Mouse (Mus musculus): ENCODE measurements around the gene Adrb1. TPM values are rescaled to one million over a fixed set of nuclear protein-coding genes. Genes with fewer than 3 reads are reported as not detected.

The Adrb1 gene
- polyA plus RNA-seq (2016; fragmentation: Nextera tagmentation; extraction: Ambion mirVana), result 0.20 and 0.24 TPM in 2 replicates

- no peak for ATAC-seq
- Histone ChIP-seq H3K27me3 (replicated peaks) (peaks cover 94% of the 10 kb centered on the region), H3K36me3 (no peaks in the 10 kb centered on the region), H3K27ac (no peak within 1 kb of the TSS), H3K9ac (no peak within 1 kb of the TSS), H3K4me2 (peak within 1 kb of the TSS; percentile 65), H3K9me3 (replicated peaks) (no peaks in the 10 kb centered on the region), H3K4me3 (peak within 1 kb of the TSS; percentile 47), H3K4me1 (peaks cover 27% of the 10 kb centered on the region)
- WGBS (ENCODE audit: insufficient replicate concordance), result 1% methylated on average over 44 of the region's 63 CpGs
Measured at GRCm38 (mm10) chr19:56721387-56722211, at the start of gene Adrb1. TSS of gene Adrb1 (plus strand) at chr19:56722199.

DNA sequence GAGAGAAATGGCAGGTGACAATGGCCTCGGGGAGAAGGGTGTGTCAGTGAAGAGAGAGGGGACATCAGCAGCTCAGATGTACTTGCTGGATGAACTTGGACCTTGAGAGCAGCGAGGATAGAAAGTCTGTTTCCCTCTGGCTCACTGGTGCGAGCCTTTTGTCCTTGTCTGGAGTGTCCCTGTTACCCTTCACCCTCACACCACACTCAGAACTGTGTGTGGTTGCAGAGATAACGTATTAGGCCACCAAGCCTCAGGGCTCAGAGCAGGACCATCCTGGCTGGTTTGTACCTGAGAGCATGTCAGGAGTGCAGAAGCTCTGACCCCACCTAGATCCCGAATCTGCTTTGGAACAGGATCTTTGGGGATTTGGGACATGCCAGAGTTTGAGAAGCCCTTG is 46.3 kb upstream of the Adrb1 start:
- no peak overlapping the region for H3K4me3 ChIP-seq
- no peak for ATAC-seq
- H3K4me2 ChIP-seq, result no peak overlapping the region
- H3K36me3 ChIP-seq, result no peaks in the 10 kb centered on the region
- no peaks in the 10 kb centered on the region for H3K9me3 ChIP-seq (replicated peaks)
- H3K4me1 ChIP-seq, result peaks cover 12% of the 10 kb centered on the region
- peaks cover 3% of the 10 kb centered on the region; the same call in 1 of the 2 replicates for H3K27me3 ChIP-seq (replicated peaks)
- H3K27ac ChIP-seq, result no peak overlapping the region
- H3K9ac ChIP-seq, result no peak overlapping the region
- 46% methylated on average over 5 of the region's 5 CpGs for WGBS (ENCODE audit: insufficient replicate concordance)

GRCm38 (mm10) chr19:56676506-56676905 is 45.5 kb upstream of the Adrb1 start:
- ATAC-seq, result no peak
- Histone ChIP-seq H3K9me3 (replicated peaks) (no peaks in the 10 kb centered on the region), H3K4me3 (no peak overlapping the region), H3K9ac (no peak overlapping the region), H3K36me3 (no peaks in the 10 kb centered on the region), H3K27ac (no peak overlapping the region), H3K27me3 (replicated peaks) (no peaks in the 10 kb centered on the region; the same call in 1 of the 2 replicates), H3K4me1 (peaks cover 16% of the 10 kb centered on the region), H3K4me2 (no peak overlapping the region)
- WGBS (ENCODE audit: insufficient replicate concordance), result 74% methylated on average over 4 of the region's 4 CpGs

- 46% methylated on average over 8 of the region's 8 CpGs for WGBS (ENCODE audit: insufficient replicate concordance)
Measured at GRCm38 (mm10) chr19:56677611-56678010, 44.4 kb upstream of the Adrb1 start.

GRCm38 (mm10) chr19:56678516-56678915 is 43.5 kb upstream of the Adrb1 start:
- peaks cover 16% of the 10 kb centered on the region for H3K4me1 ChIP-seq
- H3K4me3 ChIP-seq, result no peak overlapping the region
- H3K27ac ChIP-seq, result no peak overlapping the region
- WGBS (ENCODE audit: insufficient replicate concordance), result 60% methylated on average over 9 of the region's 9 CpGs
- no peaks in the 10 kb centered on the region for H3K9me3 ChIP-seq (replicated peaks)
- H3K4me2 ChIP-seq, result no peak overlapping the region
- no peaks in the 10 kb centered on the region for H3K36me3 ChIP-seq
- ATAC-seq, result no peak
- no peak overlapping the region for H3K9ac ChIP-seq
- H3K27me3 ChIP-seq (replicated peaks), result no peaks in the 10 kb centered on the region

More at GRCm38 (mm10) chr19:56677611-56678010, 44.4 kb upstream of the Adrb1 start:
- peaks cover 16% of the 10 kb centered on the region for H3K4me1 ChIP-seq
- H3K4me2 ChIP-seq, result no peak overlapping the region
- H3K27me3 ChIP-seq (replicated peaks), result no peaks in the 10 kb centered on the region; the same call in 1 of the 2 replicates
- H3K27ac ChIP-seq, result no peak overlapping the region
- no peak for ATAC-seq
- no peak overlapping the region for H3K4me3 ChIP-seq
- no peaks in the 10 kb centered on the region for H3K36me3 ChIP-seq
- H3K9me3 ChIP-seq (replicated peaks), result no peaks in the 10 kb centered on the region
- H3K9ac ChIP-seq, result no peak overlapping the region

DNA sequence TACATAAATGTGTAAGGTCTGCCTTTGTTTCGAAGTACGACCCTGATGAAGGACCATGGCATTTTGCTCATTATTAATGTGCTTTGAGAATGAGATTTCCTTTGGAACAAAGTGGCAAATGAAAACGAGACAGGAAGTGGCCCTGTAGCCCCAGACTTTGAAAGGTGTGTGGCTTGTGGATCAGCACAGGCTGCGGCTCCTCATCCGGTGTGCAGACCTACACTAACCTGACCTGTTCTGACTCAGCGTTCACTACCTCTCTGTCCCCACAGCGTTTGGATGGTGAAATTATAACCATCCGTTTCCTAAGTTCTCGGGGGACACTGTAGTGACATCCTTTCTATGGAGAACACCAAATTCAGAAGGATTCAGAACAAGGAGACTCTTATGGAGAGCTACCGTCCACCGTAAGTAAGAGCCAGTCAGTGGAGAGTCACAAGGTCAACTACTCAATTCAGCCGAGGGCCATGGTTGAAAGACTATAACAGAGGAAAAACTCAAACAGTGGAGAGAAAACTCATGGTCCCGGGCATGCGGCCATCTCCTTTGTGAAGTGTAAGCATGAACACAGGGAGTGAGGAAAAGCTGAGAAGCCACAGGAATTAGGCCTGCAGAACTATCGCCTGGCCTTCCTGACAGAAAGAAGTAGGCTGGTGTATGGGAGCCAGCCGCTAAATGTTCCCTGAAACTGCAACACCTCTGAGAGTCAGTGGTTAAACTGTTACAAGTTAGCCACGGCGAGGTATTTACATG is 42.6 kb upstream of the Adrb1 start:
- H3K36me3 ChIP-seq, result no peaks in the 10 kb centered on the region

DNA sequence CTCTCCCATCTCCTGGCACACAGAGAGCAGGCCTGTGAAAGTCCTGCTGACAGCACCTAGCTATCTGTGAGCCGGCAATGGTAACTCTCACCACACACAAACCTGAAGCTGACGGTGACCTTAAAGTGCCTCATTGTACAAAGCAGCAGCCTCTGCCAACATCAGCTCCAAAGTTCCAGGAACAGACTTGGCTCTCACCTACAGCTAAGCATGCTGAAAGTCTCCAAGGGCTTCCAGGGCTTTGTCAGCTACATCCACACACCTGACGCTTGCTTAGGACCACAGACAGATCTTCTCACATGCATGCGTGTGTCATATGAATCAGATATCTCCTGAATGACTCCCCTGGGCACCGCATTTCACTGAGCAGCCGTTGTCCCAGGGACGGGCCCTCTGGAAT is 42.0 kb upstream of the Adrb1 start:
- WGBS (ENCODE audit: insufficient replicate concordance), result 62% methylated on average over 7 of the region's 7 CpGs
- Histone ChIP-seq H3K9ac (no peak overlapping the region), H3K9me3 (replicated peaks) (no peaks in the 10 kb centered on the region), H3K4me2 (no peak overlapping the region), H3K36me3 (no peaks in the 10 kb centered on the region), H3K27ac (no peak overlapping the region), H3K4me3 (no peak overlapping the region), H3K27me3 (replicated peaks) (no peaks in the 10 kb centered on the region), H3K4me1 (peaks cover 16% of the 10 kb centered on the region)
- no peak for ATAC-seq

More for the DNA sequence above, 42.6 kb upstream of the Adrb1 start:
- WGBS (ENCODE audit: insufficient replicate concordance), result 70% methylated on average over 18 of the region's 18 CpGs
- Histone ChIP-seq H3K9ac (no peak overlapping the region), H3K4me2 (no peak overlapping the region), H3K27me3 (replicated peaks) (no peaks in the 10 kb centered on the region), H3K9me3 (replicated peaks) (no peaks in the 10 kb centered on the region), H3K27ac (no peak overlapping the region), H3K4me3 (no peak overlapping the region), H3K4me1 (peaks cover 16% of the 10 kb centered on the region)
- ATAC-seq, result no peak

GRCm38 (mm10) chr19:56682297-56682696 is 39.7 kb upstream of the Adrb1 start:
- no peaks in the 10 kb centered on the region for H3K36me3 ChIP-seq
- 68% methylated on average over 7 of the region's 7 CpGs for WGBS (ENCODE audit: insufficient replicate concordance)
- H3K4me1 ChIP-seq, result peaks cover 16% of the 10 kb centered on the region
- H3K9ac ChIP-seq, result no peak overlapping the region
- no peak for ATAC-seq
- H3K27me3 ChIP-seq (replicated peaks), result no peaks in the 10 kb centered on the region
- H3K4me2 ChIP-seq, result no peak overlapping the region
- no peaks in the 10 kb centered on the region for H3K9me3 ChIP-seq (replicated peaks)
- no peak overlapping the region for H3K4me3 ChIP-seq
- H3K27ac ChIP-seq, result no peak overlapping the region

GRCm38 (mm10) chr19:56682843-56683242 is 39.2 kb upstream of the Adrb1 start:
- H3K9me3 ChIP-seq (replicated peaks), result no peaks in the 10 kb centered on the region
- H3K27me3 ChIP-seq (replicated peaks), result no peaks in the 10 kb centered on the region
- H3K4me1 ChIP-seq, result peaks cover 16% of the 10 kb centered on the region
- no peak overlapping the region for H3K9ac ChIP-seq
- no peak overlapping the region for H3K4me3 ChIP-seq
- H3K36me3 ChIP-seq, result no peaks in the 10 kb centered on the region
- ATAC-seq, result no peak
- H3K27ac ChIP-seq, result no peak overlapping the region
- H3K4me2 ChIP-seq, result no peak overlapping the region
- WGBS (ENCODE audit: insufficient replicate concordance), result 67% methylated on average over 7 of the region's 7 CpGs

GRCm38 (mm10) chr19:56685515-56685914 is 36.5 kb upstream of the Adrb1 start:
- Histone ChIP-seq H3K4me1 (peaks cover 6% of the 10 kb centered on the region), H3K4me3 (no peak overlapping the region), H3K36me3 (no peaks in the 10 kb centered on the region), H3K4me2 (no peak overlapping the region), H3K9ac (no peak overlapping the region), H3K27ac (no peak overlapping the region), H3K9me3 (replicated peaks) (no peaks in the 10 kb centered on the region), H3K27me3 (replicated peaks) (no peaks in the 10 kb centered on the region)
- 69% methylated on average over 7 of the region's 7 CpGs for WGBS (ENCODE audit: insufficient replicate concordance)
- ATAC-seq, result no peak

DNA sequence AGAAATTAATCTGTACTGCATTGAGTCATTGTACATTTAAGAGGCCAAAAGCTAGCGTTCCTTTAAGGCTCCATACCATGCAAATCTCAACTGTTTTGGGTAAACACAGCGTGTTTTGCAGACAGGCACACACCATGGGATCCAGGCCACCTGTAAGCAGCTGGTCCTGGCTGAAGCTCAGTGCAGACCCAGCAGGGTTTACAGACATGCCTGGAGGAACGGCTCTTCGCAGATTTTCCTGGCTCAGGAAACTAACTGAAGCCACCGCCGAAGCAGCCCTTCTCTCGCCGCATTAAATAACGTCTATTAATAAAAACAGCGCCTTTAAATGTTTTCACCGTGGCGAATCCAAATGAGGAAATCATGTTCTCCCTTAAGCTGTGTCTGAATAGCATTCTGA is 35.8 kb upstream of the Adrb1 start:
- no peaks in the 10 kb centered on the region for H3K27me3 ChIP-seq (replicated peaks)
- no peaks in the 10 kb centered on the region for H3K36me3 ChIP-seq
- H3K27ac ChIP-seq, result no peak overlapping the region
- H3K4me1 ChIP-seq, result no peaks in the 10 kb centered on the region
- H3K4me3 ChIP-seq, result no peak overlapping the region
- no peak for ATAC-seq
- no peak overlapping the region for H3K9ac ChIP-seq
- no peak overlapping the region for H3K4me2 ChIP-seq
- no peaks in the 10 kb centered on the region for H3K9me3 ChIP-seq (replicated peaks)
- WGBS (ENCODE audit: insufficient replicate concordance), result 76% methylated on average over 12 of the region's 12 CpGs

GRCm38 (mm10) chr19:56687026-56687635 is 34.9 kb upstream of the Adrb1 start:
- Histone ChIP-seq H3K4me2 (no peak overlapping the region), H3K27me3 (replicated peaks) (no peaks in the 10 kb centered on the region), H3K9ac (no peak overlapping the region), H3K4me1 (no peaks in the 10 kb centered on the region), H3K4me3 (no peak overlapping the region), H3K36me3 (no peaks in the 10 kb centered on the region), H3K27ac (no peak overlapping the region), H3K9me3 (replicated peaks) (no peaks in the 10 kb centered on the region)
- no peak for ATAC-seq
- 65% methylated on average over 8 of the region's 8 CpGs for WGBS (ENCODE audit: insufficient replicate concordance)

Data from liver, embryonic 12.5 days (tissue).